Mouse (Mus musculus) bone marrow, adult 2 months (tissue): ENCODE measurements at regions not wholly inside any gene's neighbourhood (a gene's known extent, or its start where the extent isn't known, plus 50 kb on each side); places are given as distances from the start of the nearest gene placed in this dataset.

ENCODE experiments used
- CTCF ChIP-seq: fragments of 200-500 bp; IDR thresholded peaks from 2 replicates; pipeline ENCODE4 v1.5.1; 2011; ENCODE audit warnings: low read length, control low read depth; ENCODE audit not compliant: control insufficient read depth, insufficient read depth
- POLR2A ChIP-seq: fragments of 200-500 bp; IDR thresholded peaks from 2 replicates; pipeline ENCODE4 v1.6.1; 2011; ENCODE audit warnings: low read depth, mild to moderate bottlenecking, control low read depth, low read length, borderline replicate concordance; ENCODE audit not compliant: control insufficient read depth

- TF ChIP-seq POLR2A (no peak), CTCF (no peak)
Observed at GRCm38 (mm10) chr10:96234564-96235412, 98.4 kb downstream of the Gm5426 start.
